Mouse (Mus musculus): ENCODE results near the gene Zfp955b. TPM values are rescaled to one million over a fixed set of nuclear protein-coding genes. Genes with fewer than 3 reads are reported as not detected.
"Not testable (repeated sequence)": the region's sequence is repeated elsewhere in the genome, so short reads cannot be mapped to it uniquely, and the experiment has no call there.

Gene Zfp955b
- polyA plus RNA-seq (2015; fragmentation: Nextera tagmentation; extraction: Ambion mirVana), result 15.3 and 16.7 TPM in 2 replicates

GRCm38 (mm10) chr17:33289039-33289875 lies at the start of gene Zfp955b:
Zfp955b (plus strand) TSS chr17:33289544.
- peak; percentile 100 for ATAC-seq
- WGBS, result no CpG with 5 or more reads among the region's 25 CpGs
- not testable (repeated sequence) for H3K36me3 ChIP-seq (ENCODE audit: poor library complexity, severe bottlenecking); H3K27ac ChIP-seq; H3K4me3 ChIP-seq; H3K27me3 ChIP-seq; H3K4me1 ChIP-seq; H3K9ac ChIP-seq; H3K9me3 ChIP-seq (replicated peaks)
- H3K4me2 ChIP-seq, result peak within 1 kb of the TSS; percentile 37

GRCm38 (mm10) chr17:33254530-33255318 lies 34.6 kb upstream of the Zfp955b start, which contains the start of gene Zfp955a:
Zfp955a (minus strand) TSS chr17:33255145.
- H3K4me2 ChIP-seq, result peak within 1 kb of the TSS; percentile 29
- WGBS, result 61% methylated on average over 1 of the region's 34 CpGs
- H3K27ac ChIP-seq; H3K9me3 ChIP-seq (replicated peaks); H3K36me3 ChIP-seq (ENCODE audit: poor library complexity, severe bottlenecking); H3K9ac ChIP-seq; H3K27me3 ChIP-seq; H3K4me3 ChIP-seq; H3K4me1 ChIP-seq: not testable (repeated sequence)
- peak; percentile 100 for ATAC-seq

- no CpG with 5 or more reads among the region's 2 CpGs for WGBS
- not testable (repeated sequence) for H3K4me3 ChIP-seq; H3K36me3 ChIP-seq (ENCODE audit: poor library complexity, severe bottlenecking); H3K27ac ChIP-seq; H3K9me3 ChIP-seq (replicated peaks); H3K4me1 ChIP-seq; H3K4me2 ChIP-seq; H3K27me3 ChIP-seq; H3K9ac ChIP-seq
- peak; percentile 23 for ATAC-seq
These were observed 34.1 kb upstream of the Zfp955b start for GRCm38 (mm10) chr17:33255319-33255657.

GRCm38 (mm10) chr17:33264376-33264775 lies 25.0 kb upstream of the Zfp955b start, which contains the start of gene Olfr63:
Olfr63 (plus strand) TSS chr17:33264676.
- Histone ChIP-seq H3K4me2 (no peak within 1 kb of the TSS), H3K4me1 (no peaks in the 10 kb centered on the region), H3K27ac (no peak within 1 kb of the TSS), H3K9ac (no peak within 1 kb of the TSS), H3K4me3 (no peak within 1 kb of the TSS), H3K36me3 (ENCODE audit: poor library complexity, severe bottlenecking) (no peaks in the 10 kb centered on the region), H3K9me3 (replicated peaks) (no peaks in the 10 kb centered on the region), H3K27me3 (no peaks in the 10 kb centered on the region)
- ATAC-seq, result no peak
- 67% methylated on average over 1 of the region's 1 CpGs for WGBS

GRCm38 (mm10) chr17:33268907-33269306 lies 20.4 kb upstream of the Zfp955b start:
- H3K27me3 ChIP-seq, result no peaks in the 10 kb centered on the region
- H3K4me3 ChIP-seq, result no peak overlapping the region
- no peak overlapping the region for H3K27ac ChIP-seq
- 89% methylated on average over 9 of the region's 9 CpGs for WGBS
- ATAC-seq, result no peak
- H3K9me3 ChIP-seq (replicated peaks), result no peaks in the 10 kb centered on the region
- H3K4me2 ChIP-seq, result no peak overlapping the region
- H3K36me3 ChIP-seq (ENCODE audit: poor library complexity, severe bottlenecking), result no peaks in the 10 kb centered on the region
- H3K4me1 ChIP-seq, result no peaks in the 10 kb centered on the region
- no peak overlapping the region for H3K9ac ChIP-seq

- not testable (repeated sequence) for H3K9ac ChIP-seq; H3K36me3 ChIP-seq (ENCODE audit: poor library complexity, severe bottlenecking); H3K27me3 ChIP-seq; H3K27ac ChIP-seq; H3K4me1 ChIP-seq; H3K4me3 ChIP-seq; H3K9me3 ChIP-seq (replicated peaks); ATAC-seq
- no CpG with 5 or more reads among the region's 9 CpGs for WGBS
- peak overlapping the region; percentile 37; the same call in 1 of the 2 replicates for H3K4me2 ChIP-seq
These were observed 469 bp downstream of the Zfp955b start for GRCm38 (mm10) chr17:33289876-33290149.

- Histone ChIP-seq H3K27me3 (no peaks in the 10 kb centered on the region), H3K9me3 (replicated peaks) (peaks cover 30% of the 10 kb centered on the region), H3K27ac (no peak overlapping the region), H3K4me2 (no peak overlapping the region), H3K36me3 (ENCODE audit: poor library complexity, severe bottlenecking) (peaks cover 6% of the 10 kb centered on the region; the same call in 1 of the 2 replicates), H3K9ac (no peak overlapping the region), H3K4me1 (peaks cover 10% of the 10 kb centered on the region), H3K4me3 (no peak overlapping the region)
- no peak for ATAC-seq
- WGBS, result 97% methylated on average over 1 of the region's 1 CpGs
These were observed 63.6 kb downstream of the Zfp955b start for GRCm38 (mm10) chr17:33352981-33353380.

Other genes starting within 250 kb of the Zfp955b start
- gene 4921501E09Rik, start 221.5 kb upstream of the Zfp955b start, polyA plus RNA-seq (2015; fragmentation: Nextera tagmentation; extraction: Ambion mirVana), result not detected in 2 replicates
- gene Zfp563, start 200.2 kb upstream of the Zfp955b start, polyA plus RNA-seq (2015; fragmentation: Nextera tagmentation; extraction: Ambion mirVana), result 18.1 and 18.2 TPM in 2 replicates
- 0.04 and 0.16 TPM in 2 replicates for gene Morc2b, start 149.9 kb upstream of the Zfp955b start, polyA plus RNA-seq (2015; fragmentation: Nextera tagmentation; extraction: Ambion mirVana)
- gene Olfr55, start 121.1 kb upstream of the Zfp955b start, polyA plus RNA-seq (2015; fragmentation: Nextera tagmentation; extraction: Ambion mirVana), result 0.05 TPM in 1 of 2 replicates, not detected in the other
- not detected in 2 replicates for gene Olfr239, start 98.2 kb upstream of the Zfp955b start, polyA plus RNA-seq (2015; fragmentation: Nextera tagmentation; extraction: Ambion mirVana)
- 0.10 TPM in 1 of 2 replicates, not detected in the other for gene Olfr1564, start 67.9 kb upstream of the Zfp955b start, polyA plus RNA-seq (2015; fragmentation: Nextera tagmentation; extraction: Ambion mirVana)
- gene Zfp955a, start 34.4 kb upstream of the Zfp955b start, polyA plus RNA-seq (2015; fragmentation: Nextera tagmentation; extraction: Ambion mirVana), result 20.1 and 23.0 TPM in 2 replicates
- gene Olfr63, start 24.9 kb upstream of the Zfp955b start, polyA plus RNA-seq (2015; fragmentation: Nextera tagmentation; extraction: Ambion mirVana), result 0.04 and 0.08 TPM in 2 replicates
- gene Zfp81, start 69.3 kb downstream of the Zfp955b start, polyA plus RNA-seq (2015; fragmentation: Nextera tagmentation; extraction: Ambion mirVana), result 16.5 and 19.3 TPM in 2 replicates
- 22.6 and 23.2 TPM in 2 replicates for gene Zfp101, start 105.1 kb downstream of the Zfp955b start, polyA plus RNA-seq (2015; fragmentation: Nextera tagmentation; extraction: Ambion mirVana)
- gene Actl9, start 143.4 kb downstream of the Zfp955b start, polyA plus RNA-seq (2015; fragmentation: Nextera tagmentation; extraction: Ambion mirVana), result not detected in 2 replicates
- 36.5 and 37.3 TPM in 2 replicates for gene Adamts10, start 234.7 kb downstream of the Zfp955b start, polyA plus RNA-seq (2015; fragmentation: Nextera tagmentation; extraction: Ambion mirVana)

All from forebrain, embryonic 13.5 days (tissue).